Mouse (Mus musculus) erythroblast, adult 5-6 weeks (primary cell): ENCODE results near the gene Ndufa5. TPM values are rescaled to one million over a fixed set of nuclear protein-coding genes. Genes with fewer than 3 reads are reported as not detected.

Source experiments
- ATAC-seq: replicated peaks from 2 replicates; pipeline ENCODE4 v1.8.0; 2016; ENCODE audit warnings: moderate number of reproducible peaks, mild to moderate bottlenecking, moderate TSS enrichment, inconsistent platforms; ENCODE audit not compliant: poor library complexity, low FRiP score, severe bottlenecking
- total RNA-seq, 2 experiments: library from RNA; stranded (forward) in 1 of 2; stranded (reverse) in 1 of 2; fragments of 150-400 nt in 1 of 2; fragments of 200-764, 138-1000 nt in 1 of 2; gene quantifications; 2 replicates each; pipeline versions ENCODE4 v1.2.3 to v1.2.4; 2015 to 2017; ENCODE audit warnings: low replicate concordance in 2 of 2

Ndufa5 gene
- 14.0 and 24.2 TPM in 2 replicates for total RNA-seq (2015; ENCODE audit: low replicate concordance)
- total RNA-seq (2017; ENCODE audit: low replicate concordance) = 44.5 and 82.2 TPM in 2 replicates

DNA sequence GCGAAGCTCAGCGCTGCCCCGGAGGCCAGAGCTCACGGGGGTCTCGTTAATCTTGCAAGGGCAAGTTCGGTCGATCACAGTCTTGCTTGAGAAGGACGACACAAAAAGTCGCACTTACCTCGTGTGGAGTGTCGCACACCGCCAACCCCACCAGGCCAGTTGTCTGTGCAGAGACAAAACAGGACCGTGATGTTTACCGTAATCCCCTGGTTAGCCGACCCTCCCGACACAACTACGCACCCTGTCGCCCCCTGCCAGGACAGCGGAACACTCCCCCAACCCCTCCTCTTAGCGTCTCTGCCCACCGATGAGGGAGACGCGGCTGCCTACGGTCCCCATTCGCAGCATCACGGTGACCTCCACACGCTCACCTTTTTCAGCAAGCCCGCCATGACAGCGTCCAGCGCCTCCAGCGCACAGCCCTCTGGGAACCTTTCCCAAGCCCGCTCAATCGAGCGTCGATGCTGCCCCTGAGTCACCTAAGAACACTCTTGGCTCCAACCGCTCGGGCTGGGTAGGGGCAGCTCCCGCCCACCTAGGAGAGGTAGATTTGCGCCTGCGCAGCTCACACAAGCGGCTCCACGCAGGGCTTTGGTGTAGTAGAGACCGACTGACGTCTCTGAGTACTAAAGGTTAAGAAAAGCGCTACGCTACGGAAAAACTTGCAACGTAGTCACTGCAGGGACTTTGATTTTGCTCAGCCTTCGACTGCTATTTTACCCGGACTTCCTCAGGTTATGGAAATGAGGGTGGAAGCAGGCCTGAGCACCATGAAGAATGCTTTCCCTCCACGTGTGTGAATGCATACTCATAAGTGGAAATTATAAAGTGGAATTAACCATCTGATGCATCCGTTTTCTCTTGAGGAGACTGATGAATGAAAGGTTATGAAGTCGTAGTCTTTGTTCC lies at the start of gene Ndufa5:
Gene Ndufa5 (minus strand): TSS at position 859 of the 909 bp plus-strand sequence.
- ATAC-seq = peak; percentile 96

DNA sequence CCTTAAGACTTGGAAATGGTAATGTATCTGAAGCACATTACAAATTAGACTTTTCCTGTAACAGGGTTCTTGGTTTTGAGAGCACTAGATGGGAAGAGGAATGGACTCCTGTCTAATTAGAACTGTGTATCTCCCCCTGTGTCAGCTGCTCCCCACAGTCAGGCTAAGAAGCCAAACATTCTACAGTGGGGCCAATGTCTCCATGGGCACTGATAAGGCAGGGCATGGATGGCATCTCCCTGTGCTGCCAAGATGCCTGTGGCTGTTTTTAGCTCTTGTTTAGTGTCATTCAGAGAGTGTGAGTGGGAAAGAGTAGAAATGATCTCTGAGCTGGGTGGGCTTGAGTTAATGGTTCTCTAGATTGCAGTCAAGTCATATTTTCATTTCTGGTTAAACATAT lies 45.5 kb upstream of the Ndufa5 start:
- no peak for ATAC-seq

DNA sequence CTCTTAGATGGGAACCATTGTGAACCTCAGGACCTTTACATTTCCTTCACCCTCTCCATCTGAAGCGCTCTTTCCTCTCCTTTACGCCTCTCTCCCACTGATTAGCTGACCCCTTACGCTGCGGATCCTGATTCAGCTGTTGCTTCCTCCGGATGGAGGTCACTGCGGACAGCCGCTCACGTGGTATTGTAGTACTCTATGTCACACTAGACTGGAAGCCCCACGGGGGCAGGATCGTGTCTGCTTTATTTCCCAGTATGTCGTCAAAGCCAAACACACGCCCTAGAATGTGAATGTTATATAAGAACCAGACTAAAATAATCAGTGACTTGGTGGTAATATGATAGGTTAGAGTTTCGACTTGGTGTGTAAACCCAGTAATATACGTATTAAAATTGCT lies 44.6 kb upstream of the Ndufa5 start:
- no peak for ATAC-seq

DNA sequence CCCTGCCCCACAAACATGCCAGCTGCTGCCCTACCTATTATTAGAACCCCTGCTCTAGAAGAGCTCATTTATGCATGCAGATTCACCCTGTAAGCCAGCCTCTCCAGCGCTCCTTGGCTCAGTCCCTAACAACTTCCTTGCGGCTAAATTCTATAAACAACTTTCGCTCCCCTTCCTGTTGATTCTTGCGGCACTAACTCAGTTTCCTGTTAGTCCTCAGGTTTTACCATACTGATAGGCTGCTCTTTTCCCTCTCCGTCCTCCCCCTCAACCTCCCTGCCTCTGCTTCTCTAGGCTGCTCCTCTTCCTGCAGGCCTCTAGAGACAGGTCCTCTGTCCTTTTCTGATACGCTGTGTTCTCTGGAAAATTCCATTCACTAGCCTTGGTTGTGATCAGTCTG lies 43.3 kb upstream of the Ndufa5 start:
- no peak for ATAC-seq

DNA sequence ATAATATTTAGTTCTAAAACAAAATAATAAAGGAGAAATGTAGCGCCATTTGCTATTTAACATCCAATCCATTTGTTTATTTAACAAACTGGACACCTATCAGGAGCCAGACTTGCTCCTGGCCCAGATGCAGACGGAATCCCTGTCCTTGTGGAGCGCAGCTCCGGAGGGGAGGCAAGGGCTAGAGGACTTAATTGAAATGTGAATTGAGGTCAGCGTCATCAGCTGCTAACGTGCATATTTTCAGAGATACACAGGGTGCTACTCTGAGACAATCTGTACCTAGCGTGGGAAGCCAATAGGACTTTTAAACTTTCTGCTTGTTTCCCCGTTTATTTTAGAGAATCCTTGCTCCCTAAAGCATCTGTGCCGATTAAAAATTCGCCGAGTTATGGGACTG lies 42.5 kb upstream of the Ndufa5 start:
- ATAC-seq = no peak

DNA sequence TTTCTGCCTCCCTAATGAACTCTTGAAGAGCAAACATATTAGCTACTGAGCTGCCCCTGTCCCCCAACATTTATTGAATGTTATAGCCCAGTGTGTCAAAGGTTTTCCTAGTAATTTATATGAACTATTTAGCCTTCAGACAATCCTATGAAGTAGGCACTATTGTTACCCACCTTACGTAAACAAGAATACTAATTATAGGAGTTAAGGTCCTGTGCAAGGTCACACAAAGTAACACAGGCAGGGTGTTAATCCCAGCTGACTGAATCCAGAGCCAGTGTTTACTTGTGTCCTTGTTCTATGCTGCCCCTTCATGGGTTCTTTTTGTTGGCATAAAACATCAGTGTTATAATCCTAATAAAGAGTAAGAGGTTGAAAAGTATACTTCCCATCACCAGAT lies 41.9 kb upstream of the Ndufa5 start:
- ATAC-seq = no peak

DNA sequence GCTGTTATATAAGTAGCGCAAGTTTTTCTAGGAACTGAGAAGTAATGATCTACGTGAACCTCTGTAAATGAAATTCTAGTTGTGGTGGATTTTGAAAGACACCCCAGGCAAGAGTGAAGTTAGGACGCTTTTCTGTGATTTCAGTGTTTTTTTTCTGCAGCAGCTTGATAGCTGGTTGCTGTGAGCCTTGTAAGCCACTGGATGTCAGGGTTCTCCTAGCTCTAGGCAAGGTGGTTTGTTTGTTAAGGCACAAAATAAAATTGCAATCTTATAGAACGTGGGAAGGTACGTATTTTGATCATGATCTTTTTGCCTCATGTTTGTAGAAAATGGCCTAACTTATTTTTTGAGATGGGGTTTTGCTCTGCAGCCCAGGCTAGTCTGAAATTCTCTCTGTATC lies 41.1 kb upstream of the Ndufa5 start:
- no peak for ATAC-seq

DNA sequence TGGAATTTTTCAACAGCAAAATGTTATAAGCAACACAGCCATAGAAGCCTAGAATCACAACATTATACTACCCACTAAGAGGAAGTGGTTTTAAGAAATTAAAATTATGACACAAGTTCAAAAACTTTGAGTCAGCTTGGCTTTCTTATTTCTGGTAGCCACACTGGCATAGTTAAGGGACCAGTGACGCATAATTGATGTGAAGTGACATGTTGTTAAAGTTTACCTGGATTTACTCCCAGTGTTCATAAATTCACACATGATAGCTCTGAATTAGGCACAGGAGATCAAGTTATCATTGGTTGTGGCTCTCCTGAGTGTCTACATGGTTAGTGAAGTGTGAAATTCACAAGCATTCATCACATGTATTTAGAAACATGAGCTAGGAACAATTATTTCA lies 37.1 kb upstream of the Ndufa5 start:
- no peak for ATAC-seq

DNA sequence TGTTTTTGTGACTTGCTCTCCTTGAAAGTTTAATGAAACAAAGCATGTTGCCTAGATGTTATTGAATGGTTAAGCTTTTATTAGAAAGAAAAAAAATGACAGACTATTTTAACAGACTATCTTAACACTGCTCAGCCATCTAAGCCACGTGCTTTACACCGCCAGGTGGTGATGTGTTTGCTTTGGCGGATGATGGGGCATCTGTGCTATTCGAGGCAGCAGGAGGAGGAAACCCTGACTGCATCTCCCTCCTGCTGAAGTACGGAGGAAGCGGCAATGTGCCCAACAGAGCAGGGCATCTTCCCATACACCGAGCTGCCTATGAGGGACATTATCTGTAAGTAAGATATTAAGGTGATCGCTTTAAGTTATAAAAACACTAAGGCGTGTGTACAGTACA lies 36.3 kb upstream of the Ndufa5 start:
- no peak for ATAC-seq

DNA sequence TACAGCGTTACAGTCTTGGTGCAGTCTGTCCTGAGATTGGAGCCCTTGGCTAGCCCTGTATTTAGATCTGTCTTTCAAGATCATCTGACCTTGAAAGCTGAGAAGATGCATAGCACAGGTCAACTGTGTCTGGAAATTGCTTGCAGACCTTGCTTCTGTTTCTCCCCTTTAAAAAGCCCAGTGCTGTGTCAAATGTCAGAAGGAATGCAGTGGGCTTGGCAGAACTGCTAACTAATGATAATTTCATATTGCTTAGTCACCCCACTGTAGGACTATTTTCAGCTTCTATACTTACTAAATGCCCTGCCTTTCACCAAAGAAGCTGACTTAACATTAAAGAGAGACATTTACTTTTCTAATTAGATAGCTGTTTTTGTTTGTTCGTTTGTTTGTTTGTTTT lies 27.7 kb upstream of the Ndufa5 start:
- ATAC-seq = no peak

DNA sequence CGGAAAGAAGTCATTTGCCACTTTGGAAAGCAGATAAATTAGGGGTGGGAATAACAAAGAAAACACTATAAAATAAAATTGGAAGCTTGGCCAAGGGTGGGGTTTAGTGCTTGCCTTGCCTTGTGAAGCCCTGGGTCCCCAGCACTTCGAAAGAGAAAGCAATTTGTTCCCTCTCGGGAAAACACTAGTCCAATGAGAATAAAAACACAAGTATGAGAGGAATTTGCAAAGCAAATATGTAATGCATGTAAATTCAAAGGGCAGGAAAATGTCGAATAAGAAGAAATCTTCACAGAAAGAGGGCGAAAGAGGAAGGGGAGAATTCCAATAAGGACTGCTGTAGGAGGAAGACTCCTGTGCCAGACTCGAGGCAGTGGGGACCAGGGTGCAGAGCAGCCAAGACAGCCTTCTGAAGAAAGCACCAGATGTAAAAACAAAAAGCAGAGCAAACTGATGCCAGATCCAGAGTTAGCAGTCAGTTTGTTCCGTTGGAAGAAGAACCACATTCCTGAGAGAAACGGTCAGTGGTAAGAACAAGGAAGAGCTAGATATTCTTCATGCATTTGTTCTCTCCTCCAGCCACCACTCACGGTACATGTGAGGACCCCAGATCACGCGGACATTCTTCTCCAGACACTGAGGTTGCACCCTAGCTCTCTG lies 26.7 kb upstream of the Ndufa5 start:
- ATAC-seq = no peak

DNA sequence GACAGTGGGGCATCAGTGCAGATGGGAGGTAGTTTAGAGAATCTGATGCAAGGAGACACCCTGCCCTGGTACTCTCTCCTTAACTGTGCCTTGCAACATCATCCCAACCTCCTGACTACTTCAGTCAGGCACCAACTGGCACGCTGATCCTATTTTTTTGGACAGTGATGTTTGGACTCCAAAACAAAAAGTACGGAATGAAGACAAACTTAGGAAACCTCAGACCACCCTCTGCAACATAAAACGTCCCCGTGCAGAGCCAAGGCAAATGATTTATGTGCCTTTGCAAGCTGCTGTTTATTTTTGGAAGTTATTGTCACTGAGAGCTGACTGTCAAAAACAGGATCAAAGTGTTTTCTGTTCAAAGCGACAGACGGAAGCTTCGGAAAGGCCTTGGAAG lies 24.2 kb upstream of the Ndufa5 start:
- no peak for ATAC-seq

DNA sequence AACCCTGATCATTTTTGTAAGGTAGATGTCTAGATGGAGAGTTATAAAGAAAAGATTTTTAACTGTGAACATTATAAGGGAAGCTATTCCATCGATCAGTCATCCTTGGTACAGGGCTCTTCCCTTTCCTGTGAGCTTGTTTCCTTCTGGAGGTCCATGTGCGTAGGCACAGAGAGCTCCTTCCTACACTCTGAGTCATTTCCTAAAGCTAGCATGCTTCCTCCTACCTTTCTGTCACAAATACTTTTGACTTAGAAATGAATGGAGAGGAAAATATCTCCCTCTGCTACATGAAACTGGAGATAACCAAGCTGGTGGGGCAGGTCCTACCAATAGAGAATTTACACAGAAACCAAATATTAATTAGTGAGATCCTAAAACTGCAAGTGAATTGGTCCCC lies 22.0 kb upstream of the Ndufa5 start:
- ATAC-seq = no peak

DNA sequence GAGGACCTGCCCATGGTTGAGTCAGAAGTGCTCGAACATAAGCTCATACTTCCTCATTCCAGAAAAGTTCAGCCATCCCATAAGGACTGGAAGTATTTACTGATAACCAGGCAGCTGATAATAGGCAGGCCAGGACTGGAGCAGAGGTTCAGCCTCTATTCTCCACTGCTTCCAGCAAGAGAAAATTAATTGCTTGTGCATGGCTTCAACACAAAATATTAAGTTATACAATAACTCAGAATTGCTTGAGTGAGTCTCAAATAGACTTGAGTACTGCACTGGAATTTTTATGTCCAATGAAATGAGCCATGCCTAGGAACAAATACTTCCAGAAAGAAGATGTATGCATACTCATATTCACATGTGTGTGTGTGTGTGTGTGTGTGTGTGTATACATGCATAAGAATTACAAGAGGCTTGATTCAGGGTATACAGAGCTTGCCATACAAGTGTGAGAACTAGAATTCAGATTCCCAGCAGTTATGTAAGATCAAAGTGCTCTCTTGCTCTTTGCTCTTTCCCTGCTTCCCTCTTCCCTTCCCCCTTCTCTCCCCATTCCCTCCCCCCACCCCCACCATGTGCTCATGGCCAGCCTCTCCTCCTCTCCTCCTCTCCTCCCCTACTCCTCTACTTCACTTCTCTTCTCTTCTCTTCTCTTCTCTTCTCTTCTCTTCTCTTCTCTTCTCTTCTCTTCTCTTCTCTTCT lies 19.1 kb upstream of the Ndufa5 start:
- ATAC-seq = no peak

DNA sequence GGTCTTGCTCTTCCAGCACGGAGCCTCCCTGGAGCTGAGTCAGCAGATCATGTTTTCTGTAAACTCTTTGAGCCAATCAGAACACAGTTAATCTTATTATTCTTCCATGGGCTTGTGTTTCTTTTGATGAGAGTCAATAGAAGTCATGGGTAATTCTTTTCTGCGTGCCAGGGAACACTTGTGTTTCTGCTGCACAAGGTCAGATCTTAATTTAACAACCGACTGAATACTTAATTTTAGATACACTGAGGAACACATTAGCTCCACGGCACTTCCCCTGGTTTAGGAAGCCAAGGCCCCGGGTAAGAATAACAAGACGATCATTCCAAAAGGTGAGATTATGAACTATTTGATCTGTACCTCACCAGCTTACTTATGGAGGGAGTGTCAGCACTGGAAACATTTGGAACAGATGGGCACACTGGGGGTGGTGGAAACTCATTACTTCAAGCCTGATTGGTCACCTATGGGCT lies 15.3 kb upstream of the Ndufa5 start:
- ATAC-seq = no peak

DNA sequence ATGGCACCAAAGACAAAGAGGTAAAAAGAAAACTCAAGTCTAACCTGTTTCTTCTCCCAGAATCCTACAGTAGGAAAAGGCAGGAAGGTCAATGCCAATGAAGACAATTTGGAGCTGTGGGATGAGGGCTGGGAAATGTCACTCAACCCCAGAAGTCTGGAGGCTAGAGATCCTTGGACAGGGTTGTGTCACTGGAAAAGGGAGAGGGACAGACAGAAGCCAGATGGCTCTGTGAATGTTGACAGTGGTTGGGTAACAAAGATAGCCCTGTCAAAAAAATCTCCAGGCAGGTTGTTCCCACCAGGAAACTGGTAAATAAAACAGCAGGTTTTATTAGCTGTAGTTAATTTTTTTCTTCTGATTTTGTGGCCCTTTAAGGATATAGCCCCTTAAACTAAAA lies 14.6 kb upstream of the Ndufa5 start:
- ATAC-seq = no peak

DNA sequence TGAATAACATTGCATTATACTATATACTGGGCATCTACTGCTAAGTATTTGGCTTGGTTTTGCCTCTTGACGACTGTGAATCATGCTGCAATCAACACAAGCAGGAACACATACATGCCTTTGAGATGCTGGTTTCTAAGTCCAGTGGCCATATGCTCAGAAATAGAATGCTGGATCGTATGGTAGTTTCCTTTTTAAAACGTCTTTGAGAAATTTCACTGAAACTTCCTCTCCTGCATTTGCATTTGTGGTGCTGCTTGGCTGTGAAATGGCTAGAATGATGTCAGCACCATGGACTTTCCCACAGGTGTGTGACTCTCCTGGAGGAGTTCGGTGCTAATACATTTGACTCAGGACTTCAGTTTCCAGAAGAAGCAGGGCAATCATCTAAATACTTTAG lies 12.3 kb upstream of the Ndufa5 start:
- ATAC-seq = no peak

DNA sequence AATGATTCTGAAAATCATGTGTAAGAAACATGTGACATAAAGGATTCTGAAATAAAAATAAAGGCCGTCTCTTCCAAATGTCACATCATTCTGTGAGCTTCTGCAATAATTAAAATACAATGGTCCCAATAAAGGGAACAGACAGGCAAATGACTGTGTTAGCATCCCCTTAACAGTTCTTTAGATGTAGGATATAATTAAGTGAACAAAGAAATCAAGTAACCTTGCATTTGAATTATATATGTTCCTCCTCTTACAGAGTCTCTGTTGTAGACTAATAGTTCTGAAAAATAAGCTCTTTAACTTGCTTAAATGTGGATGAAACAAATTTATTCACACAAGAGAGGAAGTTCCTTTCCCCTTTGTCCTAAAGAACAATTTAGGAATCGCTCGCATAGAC lies 10.6 kb upstream of the Ndufa5 start:
- ATAC-seq = no peak

DNA sequence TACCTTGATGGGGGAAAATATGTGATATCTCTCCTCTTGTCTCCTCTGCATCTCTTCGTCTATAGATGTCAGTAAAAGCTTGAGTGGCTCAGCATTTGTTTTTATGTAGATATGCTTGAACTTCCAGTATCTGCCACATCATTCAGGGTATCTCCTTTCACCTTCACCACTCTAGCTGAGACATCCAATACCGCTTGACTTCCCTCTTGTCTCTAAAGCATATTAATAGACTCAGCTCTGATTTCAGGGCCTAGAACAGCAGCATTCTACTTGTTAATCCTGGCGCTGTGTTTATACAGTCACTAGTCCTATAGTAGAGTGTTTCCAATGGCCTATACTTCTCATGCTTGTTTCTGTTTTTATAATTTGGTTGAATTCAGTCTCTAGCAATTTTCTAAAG lies 5.0 kb upstream of the Ndufa5 start:
- no peak for ATAC-seq

DNA sequence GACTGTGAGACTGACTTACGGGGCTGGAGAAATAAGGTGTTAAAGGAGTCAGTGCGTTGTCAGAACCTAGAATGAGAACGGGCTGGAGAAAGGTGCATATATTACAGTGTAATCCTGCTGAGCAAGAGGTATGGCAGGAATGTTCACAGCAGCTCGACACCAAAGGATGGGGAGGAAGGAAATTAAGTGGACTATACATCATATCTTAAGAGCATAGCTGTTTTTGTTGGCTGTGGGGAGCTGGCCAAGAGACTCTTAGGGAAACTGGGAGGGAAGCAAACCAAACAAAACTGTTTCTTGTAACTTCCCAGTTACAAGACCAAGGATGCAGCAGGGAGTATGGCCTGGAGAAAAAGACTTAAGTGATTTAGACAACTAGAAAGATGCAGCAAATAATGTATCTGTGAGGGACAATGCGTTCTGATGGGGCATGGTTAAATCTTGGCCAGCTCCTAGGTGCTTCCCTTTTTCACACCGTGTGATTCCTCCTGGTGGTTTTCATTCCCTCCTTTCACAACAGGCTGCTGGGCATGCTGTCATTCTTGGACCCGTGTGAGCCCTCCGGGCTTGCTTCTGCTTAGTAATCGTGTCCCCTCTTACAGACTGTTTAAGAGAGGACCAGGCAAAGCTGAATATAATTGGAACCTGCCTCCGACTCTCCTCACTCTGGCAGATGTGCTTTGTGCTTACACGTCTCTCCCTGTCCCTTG lies 3.1 kb upstream of the Ndufa5 start:
- no peak for ATAC-seq
